Mouse (Mus musculus) 3134 (cell line): ENCODE measurements around the gene Fbxo9.
"Not testable (repeated sequence)": the region's sequence is repeated elsewhere in the genome, so short reads cannot be mapped to it uniquely, and the experiment has no call there.

Experiments
- DNase-seq: peaks from one replicate; pipeline ENCODE4 v3.0.0-alpha.2; 2011; ENCODE audit warnings: low spot score; ENCODE audit not compliant: insufficient read length; ENCODE audit errors: extremely low read depth

Fbxo9 gene

DNA sequence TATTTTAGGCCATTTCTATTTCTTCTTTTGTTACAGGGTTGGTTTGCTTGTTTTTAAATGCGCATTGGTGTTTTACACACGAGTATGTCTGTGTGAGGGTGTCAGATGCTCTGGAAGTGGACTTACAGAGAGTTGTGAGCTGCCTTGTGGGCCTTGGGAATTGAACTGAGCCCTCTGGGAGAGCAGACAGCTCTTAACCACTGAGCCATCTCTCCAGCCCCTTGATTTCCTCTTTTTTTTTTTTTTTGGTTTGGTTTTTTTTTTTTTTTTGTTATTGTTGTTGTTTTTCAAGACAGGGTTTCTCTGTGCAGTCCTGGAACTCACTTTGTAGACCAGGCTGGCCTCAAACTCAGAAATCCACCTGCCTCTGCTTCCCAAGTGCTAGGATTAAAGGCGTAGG lies 35.6 kb downstream of the Fbxo9 start:
- not testable (repeated sequence) for DNase-seq

DNA sequence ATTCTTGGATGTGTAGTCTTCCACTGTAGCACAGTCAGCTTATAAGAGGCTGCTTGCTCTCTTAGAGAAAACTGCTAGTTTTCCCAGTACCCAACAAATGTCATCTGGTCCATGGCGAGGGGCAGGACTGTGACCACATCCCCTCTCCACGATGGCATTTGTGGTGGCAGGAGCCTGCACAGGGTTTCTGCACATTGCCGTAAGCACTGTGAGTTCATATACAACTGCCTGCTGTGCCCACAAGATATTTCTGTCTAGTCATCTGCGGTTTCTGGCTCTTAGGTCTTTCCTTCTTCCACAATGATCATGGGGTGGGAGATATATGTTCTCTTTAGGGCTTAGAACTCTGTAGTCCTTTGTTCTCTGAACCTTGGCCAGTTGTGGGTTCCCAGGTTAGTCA lies 37.2 kb downstream of the Fbxo9 start:
- no peak for DNase-seq

DNA sequence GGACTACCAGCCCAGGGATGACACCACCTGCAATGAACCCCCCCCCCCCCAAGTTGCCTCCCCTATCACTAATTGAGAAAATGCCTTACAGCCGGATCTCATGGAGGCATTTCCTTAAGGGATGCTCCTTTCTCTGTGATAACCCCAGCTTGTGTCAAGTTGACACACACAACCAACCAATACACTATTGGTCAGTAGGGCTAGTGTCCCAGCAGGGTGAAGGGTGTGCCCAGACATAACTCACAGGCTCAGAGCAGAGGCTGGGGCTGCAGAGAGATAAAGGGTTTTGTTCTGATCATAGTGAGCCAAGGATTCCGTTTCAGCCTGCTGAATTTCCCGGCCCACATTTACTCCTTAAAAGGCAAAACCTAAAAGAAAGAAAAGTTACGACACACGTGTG lies 38.4 kb downstream of the Fbxo9 start:
- DNase-seq: no peak

DNA sequence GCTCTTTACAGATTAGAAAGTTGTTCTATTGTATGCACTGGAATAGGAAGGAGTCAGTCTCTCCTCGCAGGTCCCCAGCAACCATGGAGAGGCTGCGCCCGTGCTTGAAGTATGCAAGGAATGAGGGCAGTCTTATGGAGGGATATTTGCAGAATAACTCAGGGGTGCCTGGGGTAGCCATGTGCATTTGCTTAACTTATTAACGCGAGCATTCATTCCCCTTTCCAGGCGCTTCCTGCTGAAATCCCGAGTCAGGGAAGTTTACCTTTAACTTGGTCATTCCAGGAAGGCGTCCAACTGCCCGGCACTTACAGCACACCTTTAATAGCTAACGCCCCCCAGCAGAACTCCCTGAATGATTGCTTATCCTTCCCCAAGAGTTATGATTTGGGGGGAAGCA lies 44.7 kb downstream of the Fbxo9 start:
- DNase-seq: no peak

DNA sequence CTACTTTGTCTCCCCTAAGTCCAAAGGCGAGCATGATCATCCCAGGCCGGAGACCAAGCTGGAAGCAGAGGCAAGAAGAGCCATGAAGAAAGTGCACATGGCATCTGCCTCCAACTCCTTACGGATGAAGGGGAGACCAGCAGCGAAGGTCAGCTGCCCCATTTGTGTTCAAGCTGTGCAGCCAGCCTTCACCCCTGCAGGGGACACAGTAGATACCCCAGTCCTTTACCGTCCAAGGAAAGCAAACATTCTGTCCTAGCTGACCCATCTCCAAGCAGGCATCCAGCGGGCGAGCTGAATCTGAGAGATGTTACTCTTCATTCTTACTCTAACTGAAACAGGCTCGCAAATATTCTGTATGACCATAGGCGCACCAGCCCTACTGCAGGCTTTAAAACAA lies 46.5 kb downstream of the Fbxo9 start:
- DNase-seq: no peak

DNA sequence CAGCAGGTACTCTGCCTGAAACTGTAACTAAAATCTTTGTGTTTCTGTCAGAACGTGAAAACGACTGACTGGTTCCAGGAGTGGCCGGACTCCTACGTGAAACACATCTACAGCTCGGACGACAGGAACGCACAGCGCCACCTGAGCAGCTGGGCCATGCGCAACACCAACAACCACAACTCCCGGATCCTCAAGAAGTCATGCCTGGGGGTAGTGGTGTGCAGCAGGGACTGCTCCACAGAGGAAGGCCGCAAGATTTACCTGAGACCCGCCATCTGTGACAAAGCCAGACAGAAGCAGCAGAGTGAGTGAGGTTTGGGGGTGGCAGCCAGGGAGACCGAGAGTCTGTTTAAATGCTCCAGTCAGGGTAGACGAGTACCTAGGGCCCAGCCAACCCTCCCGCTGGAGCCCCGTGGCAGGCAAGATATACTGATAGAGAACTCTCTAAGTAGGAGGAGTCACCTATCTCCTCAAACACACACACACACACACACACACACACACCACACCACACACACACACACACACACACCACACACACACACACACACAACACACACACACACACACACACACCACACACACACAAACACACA lies 49.2 kb downstream of the Fbxo9 start:
- DNase-seq: no peak

DNA sequence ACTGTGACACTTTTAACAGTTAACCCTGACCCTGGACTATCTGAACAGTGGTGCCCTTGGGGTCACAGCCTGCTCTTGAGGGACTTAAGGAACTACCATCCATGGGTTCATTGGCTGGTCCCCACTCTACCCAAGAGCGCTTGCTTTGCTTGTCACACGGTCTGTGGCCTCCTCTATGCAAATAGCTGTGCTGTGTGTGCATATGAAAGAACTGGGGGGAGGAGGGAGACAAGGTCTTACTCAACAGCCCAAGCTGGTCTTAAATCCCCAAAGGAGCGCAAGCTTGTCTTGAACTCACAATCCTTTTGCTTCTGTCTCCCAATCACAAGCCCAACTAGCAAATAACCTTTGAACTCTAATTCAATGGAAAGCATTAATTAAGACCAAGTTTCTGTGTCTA lies 54.6 kb downstream of the Fbxo9 start:
- DNase-seq: no peak

DNA sequence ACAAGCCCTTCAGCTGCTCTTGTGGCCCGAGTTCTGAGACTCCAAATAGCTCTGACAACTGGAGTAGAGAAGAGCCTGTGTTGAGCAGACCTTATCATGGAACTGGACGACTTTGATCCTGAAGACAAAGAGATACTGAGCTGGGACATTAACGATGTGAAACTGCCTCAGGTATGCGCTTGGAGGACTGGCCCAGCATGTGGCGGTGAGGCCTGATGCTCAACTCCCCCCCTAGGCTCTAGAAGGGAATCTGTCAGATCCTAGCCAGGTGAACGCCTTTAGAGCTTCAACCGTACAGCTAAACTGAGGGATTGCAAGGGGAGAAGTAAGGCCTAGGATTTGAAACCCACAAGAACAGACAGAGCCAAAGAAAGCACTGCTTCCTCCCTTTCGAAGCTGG lies 55.0 kb downstream of the Fbxo9 start:
- no peak for DNase-seq

DNA sequence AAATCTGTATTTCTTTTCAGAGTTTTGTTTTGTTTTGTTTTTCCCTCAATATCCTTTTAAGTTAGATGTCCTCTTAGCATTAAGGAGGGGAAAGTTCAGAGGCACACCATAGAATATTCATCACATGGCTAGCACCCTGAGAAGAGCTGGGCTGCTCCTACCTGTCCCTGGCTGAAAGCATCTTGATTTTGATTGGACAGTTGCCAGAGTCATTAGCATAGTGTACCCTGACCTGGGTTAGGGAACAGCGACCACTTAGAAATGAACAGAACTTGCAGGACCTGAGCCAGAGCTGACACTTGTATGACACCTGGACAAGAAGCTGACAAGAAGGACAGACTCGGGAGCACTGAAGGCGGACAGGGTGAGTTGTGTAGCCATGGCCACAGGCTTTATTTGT lies 57.2 kb downstream of the Fbxo9 start, which contains the start of gene Gcm1:
Gcm1 (plus strand) TSS at position 248 of the 400 bp plus-strand sequence.
- DNase-seq: no peak

DNA sequence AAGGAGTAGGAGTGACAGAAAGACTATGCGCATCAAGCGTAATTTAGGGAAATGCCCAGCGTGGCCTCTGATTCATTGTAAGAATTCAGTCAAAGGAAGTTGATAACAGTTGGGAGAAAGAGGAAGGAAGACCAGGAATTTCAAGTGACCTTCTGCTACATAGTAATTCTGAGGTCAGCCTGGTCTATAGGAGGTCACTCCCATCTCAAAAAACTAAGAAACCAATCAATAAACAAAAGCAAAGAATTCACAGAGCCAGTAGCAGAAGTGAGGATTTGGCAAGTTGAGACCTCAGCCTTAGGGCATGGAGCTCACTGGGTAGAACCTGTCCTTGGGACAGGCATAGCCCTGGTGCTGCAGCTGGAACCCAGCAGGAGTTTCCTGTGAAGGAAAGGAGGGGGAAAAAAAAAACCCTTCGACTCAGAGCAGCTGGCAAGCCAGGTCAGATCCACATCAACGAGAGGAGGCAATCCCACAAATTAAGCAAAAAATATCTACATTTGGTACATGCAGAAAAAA lies 58.4 kb downstream of the Fbxo9 start:
- no peak for DNase-seq

DNA sequence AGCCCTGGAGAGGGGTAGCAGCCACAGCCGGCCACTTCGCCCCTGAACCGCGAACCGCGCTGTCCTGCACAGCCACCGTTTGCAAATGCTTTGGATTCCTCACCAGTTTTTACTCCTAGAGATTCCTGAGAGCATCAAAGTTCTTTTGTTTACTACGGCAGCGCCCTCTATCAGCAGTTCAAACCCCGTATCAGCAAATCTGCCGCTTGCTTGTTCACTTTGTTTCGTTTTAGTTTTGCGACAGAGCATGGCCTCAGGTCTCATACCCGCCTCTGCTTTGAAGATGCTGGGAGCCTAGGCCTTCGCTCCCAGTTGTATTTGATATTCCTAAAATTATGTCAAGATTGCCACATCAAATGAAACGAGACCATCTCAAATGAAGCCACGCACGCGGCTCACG lies 62.1 kb downstream of the Fbxo9 start:
- no peak for DNase-seq

DNA sequence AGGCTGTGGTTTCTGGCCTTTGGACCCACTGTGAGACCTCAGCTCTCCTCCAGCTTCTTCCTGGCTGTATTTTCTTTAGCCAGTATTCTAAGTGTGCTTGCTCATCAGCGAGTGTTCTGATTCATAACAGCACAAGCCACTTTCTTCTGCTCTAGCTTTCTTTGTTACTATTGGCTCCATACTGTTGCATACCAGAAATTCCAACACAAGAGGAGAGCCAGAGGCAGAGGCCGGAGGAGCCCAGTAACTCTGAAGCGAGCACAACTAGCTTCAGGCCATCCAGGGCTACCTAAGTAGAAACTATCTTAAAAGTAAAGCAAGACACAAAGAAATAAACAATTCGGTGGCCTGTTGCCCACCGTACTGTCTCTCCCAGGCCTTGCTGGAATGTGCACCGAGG lies 63.7 kb downstream of the Fbxo9 start:
- DNase-seq: peak; percentile 79

DNA sequence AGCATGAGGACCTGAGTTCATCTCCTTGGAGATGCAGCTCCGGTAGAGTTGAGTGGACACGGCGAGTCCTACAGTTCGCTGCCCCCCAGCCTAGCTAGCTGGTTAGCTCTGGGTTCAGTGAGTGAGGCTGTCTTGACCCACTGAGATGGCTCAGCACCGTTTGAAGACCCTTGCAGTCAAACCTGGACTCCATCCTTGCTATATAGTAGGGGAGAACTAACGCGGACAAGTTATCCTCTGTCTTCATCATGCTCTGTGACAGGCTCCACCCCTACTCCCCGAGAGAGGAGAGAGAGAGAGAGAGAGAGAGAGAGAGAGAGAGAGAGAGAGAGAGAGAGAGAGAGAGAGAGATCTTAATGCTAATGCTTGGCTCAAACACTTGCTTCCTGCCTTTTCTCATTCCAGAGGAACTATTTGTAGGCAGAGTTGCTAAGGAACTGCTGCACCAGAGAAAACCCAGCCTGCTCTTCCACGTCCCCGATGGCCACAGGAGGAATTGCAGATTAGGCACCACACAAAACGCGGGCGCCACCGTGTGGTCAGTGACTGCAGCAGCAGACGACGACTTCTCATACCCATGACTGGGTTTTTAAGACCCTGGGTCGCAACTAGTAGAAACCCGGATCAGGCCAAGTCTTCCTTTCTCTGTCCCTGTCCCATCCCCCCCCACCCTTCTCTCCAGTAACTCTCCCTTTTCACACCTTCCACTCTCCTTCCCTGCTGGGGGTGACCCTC lies 69.9 kb downstream of the Fbxo9 start:
- peak; percentile 76 for DNase-seq

DNA sequence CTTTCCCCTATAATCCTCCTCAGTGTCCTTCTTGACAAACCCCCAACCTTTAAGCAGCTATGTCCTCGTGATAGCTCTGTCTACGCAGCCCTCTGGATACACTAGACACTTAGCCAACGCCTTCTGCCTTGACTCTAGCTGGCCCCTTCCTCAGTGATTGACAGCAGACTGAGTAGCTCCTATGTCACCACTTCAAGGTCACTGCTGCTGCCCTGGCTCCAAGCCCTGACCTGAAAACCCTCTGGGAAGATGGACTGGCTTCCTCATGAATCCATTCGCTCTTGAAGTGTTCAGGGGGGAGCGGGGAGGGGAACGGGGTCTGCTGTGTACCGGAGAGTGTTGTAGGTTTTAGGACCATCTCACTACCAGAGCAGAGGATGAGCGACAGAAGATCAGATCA lies 73.0 kb downstream of the Fbxo9 start:
- no peak for DNase-seq

DNA sequence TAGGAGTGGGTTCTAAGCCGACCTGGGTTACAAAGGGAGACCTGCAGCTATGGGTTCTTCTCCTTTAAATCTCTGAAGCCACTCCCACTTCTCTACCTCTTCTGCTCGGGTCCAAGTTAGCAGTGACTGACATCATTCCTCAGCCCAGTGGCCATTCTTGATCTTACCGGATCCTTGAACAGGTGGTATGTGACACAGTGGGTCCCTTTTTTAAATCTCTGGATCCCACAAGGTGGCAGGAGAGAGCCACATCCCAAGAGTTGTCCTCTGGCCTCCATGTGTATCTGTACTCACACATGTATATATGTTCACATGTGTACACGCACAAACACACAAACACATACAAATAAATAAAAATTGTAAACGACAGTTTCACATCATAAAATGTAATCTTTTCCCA lies 73.6 kb downstream of the Fbxo9 start:
- no peak for DNase-seq

DNA sequence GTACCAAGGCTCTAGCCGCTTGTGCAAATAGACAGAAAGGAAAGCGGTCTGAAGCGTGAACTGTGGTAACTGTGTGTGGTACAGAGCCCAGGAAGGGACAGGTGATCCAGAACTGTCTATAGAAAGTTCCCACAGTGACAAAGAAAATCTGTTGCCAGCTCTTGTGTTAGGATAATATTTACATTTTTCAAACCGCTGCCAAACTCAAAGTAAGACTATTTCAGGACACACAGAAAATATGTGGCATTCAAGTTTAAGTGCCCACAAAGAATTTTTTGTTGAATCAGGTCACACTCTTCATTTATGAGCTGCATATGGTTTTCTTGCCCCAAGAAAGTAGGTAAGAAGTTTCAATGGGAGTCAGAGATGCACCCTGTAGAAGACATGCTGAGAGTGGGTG lies 75.9 kb downstream of the Fbxo9 start:
- DNase-seq: no peak
